Mouse (Mus musculus): Measurements from ENCODE around the gene Zcchc24. TPM values are rescaled to one million over a fixed set of nuclear protein-coding genes. Genes with fewer than 3 reads are reported as not detected.
A peak's percentile ranks its signal among the peaks of the same experiment; 100 is the strongest.

Zcchc24 gene
- polyA plus RNA-seq, 1 experiment from 2014 or later = 8.1 TPM

- no peak overlapping the region for H3K4me3 ChIP-seq
- 45% methylated on average over 19 of the region's 19 CpGs for WGBS
- peaks cover 39% of the 10 kb centered on the region for H3K4me1 ChIP-seq
- no peak for DNase-seq (ENCODE audit: extremely low spot score, low spot score)
- peaks cover 12% of the 10 kb centered on the region; the same call in 1 of the 2 replicates for H3K36me3 ChIP-seq (replicated peaks)
- peaks cover 9% of the 10 kb centered on the region for H3K27me3 ChIP-seq (ENCODE audit: poor library complexity, severe bottlenecking)
- 0 out of 2 replicates have a peak overlapping the region, but pooled peaks have one; percentile 20 for H3K27ac ChIP-seq
- no peaks in the 10 kb centered on the region for H3K9me3 ChIP-seq
Measured at GRCm38 (mm10) chr14:25754531-25755484, 14.0 kb downstream of the Zcchc24 start.

GRCm38 (mm10) chr14:25753021-25753420 lies 15.8 kb downstream of the Zcchc24 start:
- peaks cover 12% of the 10 kb centered on the region; the same call in 1 of the 2 replicates for H3K36me3 ChIP-seq (replicated peaks)
- peaks cover 51% of the 10 kb centered on the region for H3K4me1 ChIP-seq
- DNase-seq (ENCODE audit: extremely low spot score, low spot score) = no peak
- H3K9me3 ChIP-seq = no peaks in the 10 kb centered on the region
- no peak overlapping the region for H3K27ac ChIP-seq
- peaks cover 9% of the 10 kb centered on the region for H3K27me3 ChIP-seq (ENCODE audit: poor library complexity, severe bottlenecking)
- no peak overlapping the region for H3K4me3 ChIP-seq
- 50% methylated on average over 5 of the region's 5 CpGs for WGBS

GRCm38 (mm10) chr14:25751067-25751466 lies 17.8 kb downstream of the Zcchc24 start:
- Histone ChIP-seq H3K4me3 (no peak overlapping the region), H3K36me3 (replicated peaks) (peaks cover 12% of the 10 kb centered on the region; the same call in 1 of the 2 replicates), H3K4me1 (peaks cover 50% of the 10 kb centered on the region), H3K9me3 (no peaks in the 10 kb centered on the region), H3K27me3 (ENCODE audit: poor library complexity, severe bottlenecking) (peaks cover 9% of the 10 kb centered on the region), H3K27ac (no peak overlapping the region)
- WGBS = 93% methylated on average over 5 of the region's 5 CpGs
- DNase-seq (ENCODE audit: extremely low spot score, low spot score) = no peak

- Histone ChIP-seq H3K27me3 (ENCODE audit: poor library complexity, severe bottlenecking) (peaks cover 6% of the 10 kb centered on the region), H3K9me3 (no peaks in the 10 kb centered on the region), H3K4me3 (no peak overlapping the region), H3K36me3 (replicated peaks) (peaks cover 8% of the 10 kb centered on the region; the same call in 1 of the 2 replicates), H3K27ac (no peak overlapping the region), H3K4me1 (peaks cover 51% of the 10 kb centered on the region)
- 82% methylated on average over 2 of the region's 2 CpGs for WGBS
- DNase-seq (ENCODE audit: extremely low spot score, low spot score) = no peak
Measured at GRCm38 (mm10) chr14:25750448-25751015, 18.3 kb downstream of the Zcchc24 start.

GRCm38 (mm10) chr14:25749143-25749909 lies 19.5 kb downstream of the Zcchc24 start:
- DNase-seq (ENCODE audit: extremely low spot score, low spot score) = peak; percentile 36
- Histone ChIP-seq H3K4me1 (peaks cover 39% of the 10 kb centered on the region), H3K9me3 (no peaks in the 10 kb centered on the region), H3K27ac (peak overlapping the region; percentile 51), H3K27me3 (ENCODE audit: poor library complexity, severe bottlenecking) (no peaks in the 10 kb centered on the region), H3K4me3 (no peak overlapping the region), H3K36me3 (replicated peaks) (peaks cover 7% of the 10 kb centered on the region; the same call in 1 of the 2 replicates)
- 49% methylated on average over 13 of the region's 13 CpGs for WGBS

GRCm38 (mm10) chr14:25747996-25748756 lies 20.7 kb downstream of the Zcchc24 start:
- H3K9me3 ChIP-seq = no peaks in the 10 kb centered on the region
- no peak overlapping the region for H3K4me3 ChIP-seq
- 87% methylated on average over 7 of the region's 7 CpGs for WGBS
- H3K27me3 ChIP-seq (ENCODE audit: poor library complexity, severe bottlenecking) = no peaks in the 10 kb centered on the region
- no peak for DNase-seq (ENCODE audit: extremely low spot score, low spot score)
- peaks cover 7% of the 10 kb centered on the region; the same call in 1 of the 2 replicates for H3K36me3 ChIP-seq (replicated peaks)
- peak overlapping the region; percentile 35; the same call in 1 of the 2 replicates for H3K27ac ChIP-seq
- H3K4me1 ChIP-seq = peaks cover 35% of the 10 kb centered on the region

GRCm38 (mm10) chr14:25746971-25747945 lies 21.6 kb downstream of the Zcchc24 start:
- Histone ChIP-seq H3K9me3 (no peaks in the 10 kb centered on the region), H3K4me1 (peaks cover 33% of the 10 kb centered on the region), H3K36me3 (replicated peaks) (peaks cover 7% of the 10 kb centered on the region; the same call in 1 of the 2 replicates), H3K4me3 (no peak overlapping the region), H3K27me3 (ENCODE audit: poor library complexity, severe bottlenecking) (no peaks in the 10 kb centered on the region), H3K27ac (peak overlapping the region; percentile 35; the same call in 1 of the 2 replicates)
- WGBS = 87% methylated on average over 21 of the region's 21 CpGs
- no peak for DNase-seq (ENCODE audit: extremely low spot score, low spot score)

- no peak for DNase-seq (ENCODE audit: extremely low spot score, low spot score)
- Histone ChIP-seq H3K27me3 (ENCODE audit: poor library complexity, severe bottlenecking) (no peaks in the 10 kb centered on the region), H3K36me3 (replicated peaks) (no peaks in the 10 kb centered on the region), H3K4me3 (no peak overlapping the region), H3K4me1 (peaks cover 33% of the 10 kb centered on the region), H3K27ac (peak overlapping the region; percentile 15; the same call in 1 of the 2 replicates), H3K9me3 (no peaks in the 10 kb centered on the region)
- 94% methylated on average over 6 of the region's 6 CpGs for WGBS
Measured at GRCm38 (mm10) chr14:25746371-25746770, 22.5 kb downstream of the Zcchc24 start.

GRCm38 (mm10) chr14:25745365-25746184 lies 23.3 kb downstream of the Zcchc24 start:
- Histone ChIP-seq H3K9me3 (no peaks in the 10 kb centered on the region), H3K27ac (0 out of 2 replicates have a peak overlapping the region, but pooled peaks have one; percentile 15), H3K4me3 (no peak overlapping the region), H3K27me3 (ENCODE audit: poor library complexity, severe bottlenecking) (no peaks in the 10 kb centered on the region), H3K4me1 (peaks cover 33% of the 10 kb centered on the region), H3K36me3 (replicated peaks) (no peaks in the 10 kb centered on the region)
- DNase-seq (ENCODE audit: extremely low spot score, low spot score) = no peak
- 76% methylated on average over 11 of the region's 11 CpGs for WGBS

GRCm38 (mm10) chr14:25742943-25743342 lies 25.9 kb downstream of the Zcchc24 start:
- Histone ChIP-seq H3K9me3 (no peaks in the 10 kb centered on the region), H3K4me3 (no peak overlapping the region), H3K4me1 (peaks cover 33% of the 10 kb centered on the region), H3K27me3 (ENCODE audit: poor library complexity, severe bottlenecking) (no peaks in the 10 kb centered on the region), H3K27ac (no peak overlapping the region), H3K36me3 (replicated peaks) (no peaks in the 10 kb centered on the region)
- DNase-seq (ENCODE audit: extremely low spot score, low spot score) = no peak
- WGBS = 97% methylated on average over 5 of the region's 5 CpGs
